Mouse (Mus musculus): Measurements from ENCODE around the gene Rabgap1l. TPM values are rescaled to one million over a fixed set of nuclear protein-coding genes. Genes with fewer than 3 reads are reported as not detected.

The Rabgap1l gene
- polyA plus RNA-seq, 1 experiment = 13.8 TPM

GRCm38 (mm10) chr1:160521918-160522317, 271.1 kb downstream of the Rabgap1l start:
- WGBS = 88% methylated on average over 3 of the region's 3 CpGs
- Histone ChIP-seq H3K36me3 (ENCODE audit: control insufficient read depth, insufficient read depth, low read length) (no peaks in the 10 kb centered on the region), H3K4me1 (ENCODE audit: control insufficient read depth, insufficient read depth, insufficient read length) (no peaks in the 10 kb centered on the region), H3K27me3 (ENCODE audit: control insufficient read depth, insufficient read depth, low read length) (no peaks in the 10 kb centered on the region), H3K4me3 (ENCODE audit: extremely low read depth, insufficient read depth, insufficient read length) (no peak overlapping the region), H3K27ac (ENCODE audit: insufficient read depth, low read length) (no peak overlapping the region)
- DNase-seq (ENCODE audit: low read depth in 1 of 2, low spot score in 2 of 2) = no peak
- TF ChIP-seq CTCF (IDR thresholded peaks at IDR 0.05; ENCODE audit: extremely low read depth, insufficient read depth, insufficient read length, insufficient replicate concordance) = no peak
- no peak for TF ChIP-seq POLR2A (IDR thresholded peaks at IDR 0.05; ENCODE audit: low read depth, low read length)

- whole genome bisulfite sequencing = 90% methylated on average over 3 of the region's 3 CpGs
- no peak overlapping the region for H3K4me3 ChIP-seq (ENCODE audit: extremely low read depth, insufficient read depth, insufficient read length)
- H3K27ac ChIP-seq (ENCODE audit: insufficient read depth, low read length) = no peak overlapping the region
- no peaks in the 10 kb centered on the region for H3K4me1 ChIP-seq (ENCODE audit: control insufficient read depth, insufficient read depth, insufficient read length)
- no peak for DNase-seq (ENCODE audit: low read depth in 1 of 2, low spot score in 2 of 2)
- no peaks in the 10 kb centered on the region for H3K36me3 ChIP-seq (ENCODE audit: control insufficient read depth, insufficient read depth, low read length)
- no peak for TF ChIP-seq POLR2A (IDR thresholded peaks at IDR 0.05; ENCODE audit: low read depth, low read length)
- TF ChIP-seq CTCF (IDR thresholded peaks at IDR 0.05; ENCODE audit: extremely low read depth, insufficient read depth, insufficient read length, insufficient replicate concordance) = no peak
- no peaks in the 10 kb centered on the region for H3K27me3 ChIP-seq (ENCODE audit: control insufficient read depth, insufficient read depth, low read length)
These were observed 272.3 kb downstream of the Rabgap1l start for GRCm38 (mm10) chr1:160520665-160521064.

- DNase-seq (ENCODE audit: low read depth in 1 of 2, low spot score in 2 of 2) = no peak
- no peak overlapping the region for H3K4me3 ChIP-seq (ENCODE audit: extremely low read depth, insufficient read depth, insufficient read length)
- H3K27me3 ChIP-seq (ENCODE audit: control insufficient read depth, insufficient read depth, low read length) = no peaks in the 10 kb centered on the region
- no peaks in the 10 kb centered on the region for H3K36me3 ChIP-seq (ENCODE audit: control insufficient read depth, insufficient read depth, low read length)
- no peak overlapping the region for H3K27ac ChIP-seq (ENCODE audit: insufficient read depth, low read length)
- WGBS = 94% methylated on average over 1 of the region's 1 CpGs
- no peaks in the 10 kb centered on the region for H3K4me1 ChIP-seq (ENCODE audit: control insufficient read depth, insufficient read depth, insufficient read length)
- TF ChIP-seq CTCF (IDR thresholded peaks at IDR 0.05; ENCODE audit: extremely low read depth, insufficient read depth, insufficient read length, insufficient replicate concordance) (no peak), POLR2A (IDR thresholded peaks at IDR 0.05; ENCODE audit: low read depth, low read length) (no peak)
These were observed 273.0 kb downstream of the Rabgap1l start for GRCm38 (mm10) chr1:160519896-160520465.

GRCm38 (mm10) chr1:160518552-160518951, 274.5 kb downstream of the Rabgap1l start:
- Histone ChIP-seq H3K36me3 (ENCODE audit: control insufficient read depth, insufficient read depth, low read length) (no peaks in the 10 kb centered on the region), H3K4me1 (ENCODE audit: control insufficient read depth, insufficient read depth, insufficient read length) (no peaks in the 10 kb centered on the region), H3K27ac (ENCODE audit: insufficient read depth, low read length) (no peak overlapping the region), H3K4me3 (ENCODE audit: extremely low read depth, insufficient read depth, insufficient read length) (no peak overlapping the region), H3K27me3 (ENCODE audit: control insufficient read depth, insufficient read depth, low read length) (no peaks in the 10 kb centered on the region)
- TF ChIP-seq CTCF (IDR thresholded peaks at IDR 0.05; ENCODE audit: extremely low read depth, insufficient read depth, insufficient read length, insufficient replicate concordance) (no peak), POLR2A (IDR thresholded peaks at IDR 0.05; ENCODE audit: low read depth, low read length) (no peak)
- no peak for DNase-seq (ENCODE audit: low read depth in 1 of 2, low spot score in 2 of 2)
- WGBS = 92% methylated on average over 4 of the region's 4 CpGs

- H3K27ac ChIP-seq (ENCODE audit: insufficient read depth, low read length) = no peak overlapping the region
- no peaks in the 10 kb centered on the region for H3K36me3 ChIP-seq (ENCODE audit: control insufficient read depth, insufficient read depth, low read length)
- no peak for DNase-seq (ENCODE audit: low read depth in 1 of 2, low spot score in 2 of 2)
- TF ChIP-seq POLR2A (IDR thresholded peaks at IDR 0.05; ENCODE audit: low read depth, low read length) (no peak), CTCF (IDR thresholded peaks at IDR 0.05; ENCODE audit: extremely low read depth, insufficient read depth, insufficient read length, insufficient replicate concordance) (no peak)
- no peak overlapping the region for H3K4me3 ChIP-seq (ENCODE audit: extremely low read depth, insufficient read depth, insufficient read length)
- no peaks in the 10 kb centered on the region for H3K4me1 ChIP-seq (ENCODE audit: control insufficient read depth, insufficient read depth, insufficient read length)
- H3K27me3 ChIP-seq (ENCODE audit: control insufficient read depth, insufficient read depth, low read length) = no peaks in the 10 kb centered on the region
These were observed 285.2 kb downstream of the Rabgap1l start for GRCm38 (mm10) chr1:160507766-160508165.

- DNase-seq (ENCODE audit: low read depth in 1 of 2, low spot score in 2 of 2) = no peak
- H3K4me1 ChIP-seq (ENCODE audit: control insufficient read depth, insufficient read depth, insufficient read length) = no peaks in the 10 kb centered on the region
- no peak for TF ChIP-seq CTCF (IDR thresholded peaks at IDR 0.05; ENCODE audit: extremely low read depth, insufficient read depth, insufficient read length, insufficient replicate concordance)
- no peak for TF ChIP-seq POLR2A (IDR thresholded peaks at IDR 0.05; ENCODE audit: low read depth, low read length)
- H3K27ac ChIP-seq (ENCODE audit: insufficient read depth, low read length) = no peak overlapping the region
- 93% methylated on average over 3 of the region's 3 CpGs for WGBS
- H3K4me3 ChIP-seq (ENCODE audit: extremely low read depth, insufficient read depth, insufficient read length) = no peak overlapping the region
- no peaks in the 10 kb centered on the region for H3K27me3 ChIP-seq (ENCODE audit: control insufficient read depth, insufficient read depth, low read length)
- H3K36me3 ChIP-seq (ENCODE audit: control insufficient read depth, insufficient read depth, low read length) = no peaks in the 10 kb centered on the region
These were observed 296.0 kb downstream of the Rabgap1l start for GRCm38 (mm10) chr1:160496906-160497577.

GRCm38 (mm10) chr1:160485731-160486130, 307.3 kb downstream of the Rabgap1l start:
- no peak overlapping the region for H3K27ac ChIP-seq (ENCODE audit: insufficient read depth, low read length)
- H3K4me3 ChIP-seq (ENCODE audit: extremely low read depth, insufficient read depth, insufficient read length) = no peak overlapping the region
- no peaks in the 10 kb centered on the region for H3K27me3 ChIP-seq (ENCODE audit: control insufficient read depth, insufficient read depth, low read length)
- WGBS = 83% methylated on average over 3 of the region's 3 CpGs
- no peaks in the 10 kb centered on the region for H3K36me3 ChIP-seq (ENCODE audit: control insufficient read depth, insufficient read depth, low read length)
- TF ChIP-seq POLR2A (IDR thresholded peaks at IDR 0.05; ENCODE audit: low read depth, low read length) = no peak
- TF ChIP-seq CTCF (IDR thresholded peaks at IDR 0.05; ENCODE audit: extremely low read depth, insufficient read depth, insufficient read length, insufficient replicate concordance) = no peak
- no peak for DNase-seq (ENCODE audit: low read depth in 1 of 2, low spot score in 2 of 2)
- H3K4me1 ChIP-seq (ENCODE audit: control insufficient read depth, insufficient read depth, insufficient read length) = no peaks in the 10 kb centered on the region

Measured in spleen, adult 2 months (tissue).